Comparison of ENCODE assay signal across 9 mouse cellular contexts in the genomic region with DNA sequence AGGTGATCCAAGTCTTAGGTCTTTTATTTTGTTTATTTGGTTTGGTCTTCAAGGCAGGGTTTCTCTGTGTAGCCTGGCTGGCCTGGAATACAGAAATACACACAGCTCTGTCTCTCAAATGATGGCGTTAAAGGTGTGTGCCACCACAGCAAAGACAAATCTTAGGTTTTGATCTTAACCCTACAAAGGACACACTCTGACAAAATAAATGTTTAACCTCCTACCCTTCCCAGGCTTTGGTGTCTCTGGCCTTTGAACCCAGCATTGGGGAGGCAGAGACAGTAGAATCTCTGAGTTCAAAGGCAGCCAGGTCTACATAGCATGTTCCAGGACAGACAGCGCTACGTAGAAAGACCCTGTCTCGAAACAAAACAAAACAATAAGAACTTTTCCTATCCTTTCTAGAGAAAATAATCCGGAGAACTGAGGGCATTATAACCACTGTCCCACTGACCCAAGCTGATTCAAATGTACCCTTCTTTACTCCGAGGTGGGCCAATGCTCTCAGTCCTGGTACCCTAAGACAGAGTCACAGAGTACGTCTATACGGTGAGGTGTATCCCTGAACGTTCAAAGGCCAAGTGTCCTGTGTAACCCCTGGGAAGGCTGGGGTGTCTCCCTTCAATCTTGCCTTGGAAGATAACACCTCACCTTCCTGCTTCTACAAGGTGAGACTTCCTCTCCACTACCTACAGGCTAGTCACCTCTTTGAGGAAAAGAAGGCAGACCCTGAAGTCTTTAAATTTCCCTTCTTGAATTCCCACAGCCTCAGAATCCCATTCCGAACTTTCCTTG. TPM values are rescaled to one million over a fixed set of nuclear protein-coding genes. Genes with fewer than 3 reads are reported as not detected.
DNase-seq lines count a peak whose midpoint lies in the region; ATAC-seq and TF ChIP-seq lines count a peak whose summit lies in the region.
"Had no signal": no experiment of that assay in that cellular context is flagged by ENCODE, and none has a peak within 500 bp of the region (broad histone marks: within the 10 kb centered on the region; RNA-seq: fewer than 3 reads in every experiment).

No protein-coding gene starts in this region.

- no peak for TF ChIP-seq EP300 in liver, embryonic 14.5 days (IDR thresholded peaks at IDR 0.05; ENCODE audit: low read depth)

- H3K9ac ChIP-seq in liver, embryonic 14.5 days (replicated peaks) = no peak overlapping the region

- TF ChIP-seq POLR2A in thymus, adult 2 months (IDR thresholded peaks at IDR 0.05; ENCODE audit: control insufficient read depth, extremely low read depth, insufficient read depth, low read length, poor library complexity) = no peak

- H3K9me3 ChIP-seq in liver, embryonic 14.5 days (ENCODE audit: control insufficient read depth, low read length) = no peaks in the 10 kb centered on the region

- WGBS in thymus, adult 2 months = 78% methylated on average over 10 of the region's 10 CpGs
- WGBS in liver, embryonic 14.5 days (ENCODE audit: insufficient replicate concordance) = 75% methylated on average over 10 of the region's 10 CpGs

- no peaks in the 10 kb centered on the region for H3K36me3 ChIP-seq in thymus, adult 2 months (ENCODE audit: control insufficient read depth, insufficient read depth, low read length)
- no peaks in the 10 kb centered on the region for H3K36me3 ChIP-seq in liver, embryonic 14.5 days (replicated peaks; ENCODE audit: control insufficient read depth, insufficient read depth, low read depth)

- H3K4me1 ChIP-seq in thymus, adult 2 months (replicated peaks; ENCODE audit: control insufficient read depth, insufficient read depth, low read length) = peaks cover 12% of the 10 kb centered on the region
- peaks cover 12 to 18% of the 10 kb centered on the region in 2 experiments for H3K4me1 ChIP-seq in liver, embryonic 14.5 days (replicated peaks; ENCODE audit: control insufficient read depth in 2 of 2, insufficient read depth in 2 of 2, low read length in 1 of 2)

- no peak for TF ChIP-seq CTCF in gastrocnemius, adult 2 months (IDR thresholded peaks at IDR 0.05)
- TF ChIP-seq CTCF in thymus, adult 2 months (IDR thresholded peaks at IDR 0.05; ENCODE audit: borderline replicate concordance, control insufficient read depth, extremely low read depth, insufficient read depth, low read length, poor library complexity) = no peak
- no peak for TF ChIP-seq CTCF in liver, embryonic 14.5 days (IDR thresholded peaks at IDR 0.05; ENCODE audit: low read depth)

- ATAC-seq in liver, embryonic 14.5 days (ENCODE audit: insufficient read depth) = no peak

- intact Hi-C loops in gastrocnemius, adult 2 months (cut with DNase I) = no loop called here
- intact Hi-C loops in gastrocnemius, postnatal 14 days (cut with DNase I; ENCODE audit: low total_unique reads) = no loop called here

- H3K4me3 ChIP-seq in gastrocnemius, adult 2 months = peak overlapping the region; percentile 92
- peak overlapping the region; percentile 52; the same call in 1 of the 2 replicates for H3K4me3 ChIP-seq in thymus, adult 2 months (ENCODE audit: control insufficient read depth, insufficient read depth, low read length)
- H3K4me3 ChIP-seq in liver, embryonic 14.5 days (ENCODE audit: insufficient read depth in 1 of 2, low read depth in 2 of 2, low read length in 2 of 2) = no peak overlapping the region

- peak overlapping the region; percentile 92 for H3K27ac ChIP-seq in gastrocnemius, adult 2 months
- no peak overlapping the region for H3K27ac ChIP-seq in thymus, adult 2 months (ENCODE audit: control insufficient read depth, insufficient read depth, low read length)
- no peak overlapping the region for H3K27ac ChIP-seq in liver, embryonic 14.5 days

- H3K27me3 ChIP-seq in thymus, adult 2 months (ENCODE audit: control insufficient read depth, insufficient read depth, low read length) = no peaks in the 10 kb centered on the region
- no peaks in the 10 kb centered on the region; the same call in 1 of the 2 replicates for H3K27me3 ChIP-seq in liver, embryonic 14.5 days (ENCODE audit: control insufficient read depth, insufficient read depth, low read length)

- no peak for DNase-seq in gastrocnemius, adult 2 months
- no peak for DNase-seq in gastrocnemius, postnatal 14 days
- DNase-seq in thymus, adult 2 months = no peak
- no peak for DNase-seq in thymus, postnatal 36 days
- DNase-seq in liver, embryonic 14.5 days (ENCODE audit: low read depth in 3 of 3, low spot score in 3 of 3) = no peak
- DNase-seq in right cerebral cortex, adult 2 months (ENCODE audit: low spot score in 2 of 2) = no peak
- DNase-seq in ovary, postnatal 36 days (ENCODE audit: low spot score) = no peak
- DNase-seq in layer of hippocampus, postnatal 36 days = no peak

- H3K4me2 ChIP-seq in liver, embryonic 14.5 days (ENCODE audit: low read depth) = peak overlapping the region; percentile 82

RNA-seq across cellular contexts. Expression of a gene that starts 1.2 kb away (rescaled TPM):
- 10 to 100 TPM; 24.2 to 28.2 TPM for total RNA-seq in gastrocnemius, adult 2 months (2021)
- 10 to 100 TPM; 25.9 to 31.5 TPM for total RNA-seq in gastrocnemius, postnatal 14 days (2021)
- 10.2 and 13.5 TPM in 2 replicates for polyA plus RNA-seq in thymus, adult 2 months (2012; rRNA removed)
- polyA plus RNA-seq in liver, embryonic 14.5 days (2012; rRNA removed) = 0.29 and 0.40 TPM in 2 replicates
- polyA plus RNA-seq in liver, embryonic 14.5 days (2014; fragmentation: Nextera tagmentation; extraction: Ambion mirVana) = 0.33 and 0.61 TPM in 2 replicates
- 10 to 100 TPM; 49.1 to 52.6 TPM for total RNA-seq in layer of hippocampus, postnatal 36 days (2021)

RNA-seq across cellular contexts. Expression of a gene that starts 40.0 kb away (rescaled TPM):
- total RNA-seq in gastrocnemius, adult 2 months (2021) = 1 to 10 TPM; 5.9 to 7.3 TPM
- total RNA-seq in gastrocnemius, postnatal 14 days (2021) = 1 to 10 TPM; 2.7 to 4.1 TPM
- polyA plus RNA-seq in thymus, adult 2 months (2012; rRNA removed) = 3.7 and 5.9 TPM in 2 replicates
- polyA plus RNA-seq in liver, embryonic 14.5 days (2012; rRNA removed) = 0.69 and 0.77 TPM in 2 replicates
- polyA plus RNA-seq in liver, embryonic 14.5 days (2014; fragmentation: Nextera tagmentation; extraction: Ambion mirVana) = 0.49 and 1.2 TPM in 2 replicates
- total RNA-seq in layer of hippocampus, postnatal 36 days (2021) = 100 to 1,000 TPM; 164 to 165 TPM

RNA-seq across cellular contexts. Expression of a gene that starts 50.4 kb away (rescaled TPM):
- total RNA-seq in gastrocnemius, adult 2 months (2021) = not detected
- total RNA-seq in gastrocnemius, postnatal 14 days (2021) = not detected
- 0.22 TPM in 1 of 2 replicates, not detected in the other for polyA plus RNA-seq in thymus, adult 2 months (2012; rRNA removed)
- polyA plus RNA-seq in liver, embryonic 14.5 days (2012; rRNA removed) = not detected in 2 replicates
- polyA plus RNA-seq in liver, embryonic 14.5 days (2014; fragmentation: Nextera tagmentation; extraction: Ambion mirVana) = not detected in 2 replicates
- not detected for total RNA-seq in layer of hippocampus, postnatal 36 days (2021)
- total RNA-seq: layer of hippocampus, postnatal 14 days had no signal

RNA-seq across cellular contexts. Expression of a gene that starts 58.5 kb away (rescaled TPM):
- 1 to 10 TPM; 8.6 TPM for total RNA-seq in gastrocnemius, adult 2 months (2021)
- total RNA-seq in gastrocnemius, postnatal 14 days (2021) = 1 to 10 TPM; 7.6 to 9.0 TPM
- 28.4 and 30.0 TPM in 2 replicates for polyA plus RNA-seq in thymus, adult 2 months (2012; rRNA removed)
- polyA plus RNA-seq in liver, embryonic 14.5 days (2012; rRNA removed) = 14.8 and 16.9 TPM in 2 replicates
- polyA plus RNA-seq in liver, embryonic 14.5 days (2014; fragmentation: Nextera tagmentation; extraction: Ambion mirVana) = 16.9 and 17.7 TPM in 2 replicates
- 10 to 100 TPM; 42.3 to 42.9 TPM for total RNA-seq in layer of hippocampus, postnatal 36 days (2021)

Comparison
In these comparisons a context has a peak if more than half of its experiments do, and no peak if none do; other contexts are left out.
1. H3K4me3 ChIP-seq: peak in gastrocnemius, adult 2 months (single experiment) and thymus, adult 2 months (single experiment); none in liver, embryonic 14.5 days (0 of 2).
2. RNA of a gene that starts 40.0 kb away (total RNA-seq): 164 to 165 TPM in layer of hippocampus, postnatal 36 days; 5.9 to 7.3 TPM in gastrocnemius, adult 2 months and 2.7 to 4.1 TPM in gastrocnemius, postnatal 14 days; every median in the first group is over 10 times any median in the second.